Mouse (Mus musculus) liver, embryonic 16.5 days (tissue): ENCODE measurements around the gene Rflnb. TPM values are rescaled to one million over a fixed set of nuclear protein-coding genes. Genes with fewer than 3 reads are reported as not detected.
A peak's percentile ranks its signal among the peaks of the same experiment; 100 is the strongest.

Experiments used
- ATAC-seq: fragments of 200-750 bp; cut with Nextera tagmentation; 2 replicates; pipeline ENCODE4 v1.8.0; 2017; ENCODE audit warnings: low read depth, mild to moderate bottlenecking, moderate number of reproducible peaks, moderate library complexity
- H3K27ac ChIP-seq: fragments of 300-500 bp; sonication (generic); 2 replicates; pipeline ENCODE4 v1.5.1; 2014; ENCODE audit warnings: mild to moderate bottlenecking, low read length
- H3K27me3 ChIP-seq: fragments of 300-500 bp; sonication (generic); 2 replicates; pipeline ENCODE4 v1.6.1; 2014; ENCODE audit warnings: low read depth, low read length, mixed read lengths; ENCODE audit not compliant: control insufficient read depth, insufficient read depth
- H3K36me3 ChIP-seq: fragments of 300-500 bp; sonication (generic); 2 replicates; pipeline ENCODE4 v1.6.1; 2014; ENCODE audit warnings: mild to moderate bottlenecking; ENCODE audit not compliant: control insufficient read depth, insufficient read depth
- H3K4me1 ChIP-seq: fragments of 300-500 bp; sonication (generic); 2 replicates; pipeline ENCODE4 v1.6.1; 2014; ENCODE audit warnings: low read depth, low read length, mixed read lengths; ENCODE audit not compliant: control insufficient read depth
- H3K4me2 ChIP-seq: fragments of 300-500 bp; sonication (generic); 2 replicates; pipeline ENCODE4 v1.6.1; 2014; ENCODE audit warnings: low read depth, low read length, mixed read lengths
- H3K4me3 ChIP-seq: fragments of 300-500 bp; sonication (generic); 2 replicates; pipeline ENCODE4 v1.5.1; 2014; ENCODE audit warnings: low read depth, mild to moderate bottlenecking, low read length
- H3K9ac ChIP-seq: fragments of 300-500 bp; sonication (generic); 2 replicates; pipeline ENCODE4 v1.6.1; 2014; ENCODE audit warnings: low read depth, low read length
- H3K9me3 ChIP-seq: fragments of 300-500 bp; sonication (generic); replicated peaks from 2 replicates; pipeline ENCODE4 v1.6.1; 2016; ENCODE audit warnings: low read length; ENCODE audit not compliant: control insufficient read depth
- WGBS: fragments of 180-500 bp; shearing (Covaris S2); extraction: QIAGEN DNeasy Blood & Tissue Kit; methylation state at CpG from one replicate; pipeline ENCODE4 v1.1.7; 2014; ENCODE audit not compliant: insufficient replicate concordance; 5-methylcytosine and 5-hydroxymethylcytosine counted together
- polyA plus RNA-seq: library from polyadenylated mRNA; unstranded; fragments of >200 nt; fragmentation: Nextera tagmentation; extraction: Ambion mirVana; gene quantifications from 2 replicates; pipeline ENCODE4 v1.2.1, GENCODE M21; 2015

Gene Rflnb
- 5.4 and 5.7 TPM in 2 replicates for polyA plus RNA-seq

DNA sequence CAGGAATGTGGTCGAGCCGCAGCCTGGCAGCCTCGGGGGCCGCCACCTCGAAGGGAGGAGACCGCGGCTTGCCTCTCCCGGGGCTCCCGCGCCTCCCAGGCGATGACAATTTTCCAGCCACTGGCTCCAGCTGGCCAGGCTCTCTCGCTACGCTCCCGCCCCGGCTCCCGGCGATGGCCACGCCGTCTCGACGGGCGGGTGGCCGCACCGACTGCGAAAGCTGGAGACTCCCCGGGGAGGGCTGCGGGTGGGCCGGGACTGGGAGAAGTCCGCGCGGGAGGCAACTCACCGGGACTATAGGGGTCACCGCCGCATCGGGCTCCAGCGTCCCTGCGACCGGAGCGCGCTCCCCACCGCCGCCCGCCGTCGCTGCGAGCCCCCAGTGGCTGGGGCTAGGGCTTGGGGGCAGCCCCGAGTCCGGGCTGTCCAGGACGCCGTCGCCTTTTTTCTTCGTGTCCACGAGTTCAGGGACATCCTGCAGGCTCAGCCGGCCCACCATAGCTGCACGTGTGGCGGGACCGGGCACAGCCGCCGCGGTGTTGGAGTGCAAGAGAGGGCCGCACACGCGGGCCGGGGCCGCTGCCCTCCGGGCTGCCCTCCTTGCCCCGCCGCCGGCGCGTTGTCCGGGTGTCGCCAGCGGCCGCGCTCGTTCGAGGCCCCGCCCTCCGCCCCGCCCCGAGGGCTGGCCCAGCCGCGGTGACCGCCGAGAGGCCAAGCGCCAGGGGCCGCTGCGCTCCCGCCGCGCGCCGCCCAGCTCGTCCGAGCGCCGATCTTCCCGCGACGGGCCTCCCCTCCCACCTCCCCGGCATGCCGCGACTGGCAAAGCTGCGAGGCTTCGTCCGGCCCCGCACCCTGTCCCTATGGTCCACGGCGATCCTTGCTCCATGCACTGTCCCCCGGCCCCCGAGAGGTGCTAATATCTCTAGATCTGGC lies at the start of gene Rflnb:
Rflnb (minus strand) TSS at position 644 of the 933 bp plus-strand sequence.
- no peak within 1 kb of the TSS for H3K27ac ChIP-seq
- no peaks in the 10 kb centered on the region for H3K36me3 ChIP-seq
- H3K4me3 ChIP-seq, result peak within 1 kb of the TSS; percentile 69
- no peaks in the 10 kb centered on the region for H3K9me3 ChIP-seq
- H3K4me2 ChIP-seq, result peak within 1 kb of the TSS; percentile 87
- peak; percentile 90 for ATAC-seq
- H3K4me1 ChIP-seq, result peaks cover 10% of the 10 kb centered on the region
- WGBS, result under 1% methylated on average over 88 of the region's 112 CpGs
- H3K27me3 ChIP-seq, result peaks cover 34% of the 10 kb centered on the region
- H3K9ac ChIP-seq, result peak within 1 kb of the TSS; percentile 64

DNA sequence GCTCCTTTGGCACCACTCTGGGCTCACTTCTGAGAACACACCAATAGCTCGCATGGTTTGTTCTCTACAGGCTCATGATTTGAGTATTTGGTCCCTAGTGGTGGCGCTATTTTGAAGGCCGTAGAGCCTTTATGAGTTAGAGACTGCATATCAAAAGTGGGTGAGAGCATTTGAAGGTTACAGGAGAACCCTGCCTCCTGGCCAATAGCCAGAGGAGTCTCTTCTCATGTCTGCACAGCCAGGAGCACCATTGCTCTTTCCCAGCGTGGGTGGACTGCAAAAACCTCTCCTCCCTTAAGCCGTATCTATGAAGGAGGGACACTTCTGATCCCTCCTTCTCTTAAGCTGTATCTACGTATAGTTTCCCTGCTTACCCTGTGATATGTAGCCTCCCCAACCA lies 49.8 kb upstream of the Rflnb start:
- no peak overlapping the region for H3K9ac ChIP-seq
- no peaks in the 10 kb centered on the region for H3K27me3 ChIP-seq
- no peak for ATAC-seq
- no peaks in the 10 kb centered on the region for H3K9me3 ChIP-seq
- no peak overlapping the region for H3K4me2 ChIP-seq
- no peak overlapping the region for H3K27ac ChIP-seq
- 78% methylated on average over 6 of the region's 6 CpGs for WGBS
- H3K36me3 ChIP-seq, result no peaks in the 10 kb centered on the region
- H3K4me1 ChIP-seq, result no peaks in the 10 kb centered on the region
- no peak overlapping the region for H3K4me3 ChIP-seq

- H3K27ac ChIP-seq, result no peak overlapping the region
- H3K4me1 ChIP-seq, result no peaks in the 10 kb centered on the region
- WGBS, result 65% methylated on average over 11 of the region's 11 CpGs
- no peak overlapping the region for H3K9ac ChIP-seq
- no peak for ATAC-seq
- H3K4me2 ChIP-seq, result no peak overlapping the region
- H3K27me3 ChIP-seq, result no peaks in the 10 kb centered on the region
- H3K36me3 ChIP-seq, result no peaks in the 10 kb centered on the region
- H3K9me3 ChIP-seq, result no peaks in the 10 kb centered on the region
- H3K4me3 ChIP-seq, result no peak overlapping the region
These were observed 46.9 kb upstream of the Rflnb start for GRCm38 (mm10) chr11:76074296-76075093.

GRCm38 (mm10) chr11:76069816-76070215 lies 42.2 kb upstream of the Rflnb start:
- Histone ChIP-seq H3K4me2 (no peak overlapping the region), H3K27me3 (no peaks in the 10 kb centered on the region), H3K27ac (no peak overlapping the region), H3K9ac (no peak overlapping the region), H3K4me1 (no peaks in the 10 kb centered on the region), H3K4me3 (no peak overlapping the region), H3K36me3 (no peaks in the 10 kb centered on the region), H3K9me3 (no peaks in the 10 kb centered on the region)
- no peak for ATAC-seq
- WGBS, result 78% methylated on average over 6 of the region's 6 CpGs

- H3K4me1 ChIP-seq, result no peaks in the 10 kb centered on the region
- H3K27ac ChIP-seq, result no peak overlapping the region
- no peak overlapping the region for H3K9ac ChIP-seq
- no peaks in the 10 kb centered on the region for H3K27me3 ChIP-seq
- 82% methylated on average over 15 of the region's 15 CpGs for WGBS
- H3K4me2 ChIP-seq, result no peak overlapping the region
- no peak for ATAC-seq
- H3K9me3 ChIP-seq, result no peaks in the 10 kb centered on the region
- no peak overlapping the region for H3K4me3 ChIP-seq
- no peaks in the 10 kb centered on the region for H3K36me3 ChIP-seq
These were observed 39.1 kb upstream of the Rflnb start for GRCm38 (mm10) chr11:76066563-76067156.

GRCm38 (mm10) chr11:76065521-76066095 lies 38.0 kb upstream of the Rflnb start:
- WGBS, result 74% methylated on average over 9 of the region's 9 CpGs
- Histone ChIP-seq H3K27ac (no peak overlapping the region), H3K9me3 (no peaks in the 10 kb centered on the region), H3K27me3 (no peaks in the 10 kb centered on the region), H3K9ac (no peak overlapping the region), H3K36me3 (no peaks in the 10 kb centered on the region), H3K4me3 (no peak overlapping the region), H3K4me2 (no peak overlapping the region), H3K4me1 (no peaks in the 10 kb centered on the region)
- ATAC-seq, result no peak

- H3K4me3 ChIP-seq, result no peak overlapping the region
- H3K9me3 ChIP-seq, result no peaks in the 10 kb centered on the region
- no peaks in the 10 kb centered on the region for H3K4me1 ChIP-seq
- H3K27me3 ChIP-seq, result no peaks in the 10 kb centered on the region
- 42% methylated on average over 7 of the region's 7 CpGs for WGBS
- H3K9ac ChIP-seq, result no peak overlapping the region
- H3K36me3 ChIP-seq, result no peaks in the 10 kb centered on the region
- H3K27ac ChIP-seq, result no peak overlapping the region
- no peak overlapping the region for H3K4me2 ChIP-seq
- ATAC-seq, result no peak
These were observed 36.8 kb upstream of the Rflnb start for GRCm38 (mm10) chr11:76064411-76064810.

DNA sequence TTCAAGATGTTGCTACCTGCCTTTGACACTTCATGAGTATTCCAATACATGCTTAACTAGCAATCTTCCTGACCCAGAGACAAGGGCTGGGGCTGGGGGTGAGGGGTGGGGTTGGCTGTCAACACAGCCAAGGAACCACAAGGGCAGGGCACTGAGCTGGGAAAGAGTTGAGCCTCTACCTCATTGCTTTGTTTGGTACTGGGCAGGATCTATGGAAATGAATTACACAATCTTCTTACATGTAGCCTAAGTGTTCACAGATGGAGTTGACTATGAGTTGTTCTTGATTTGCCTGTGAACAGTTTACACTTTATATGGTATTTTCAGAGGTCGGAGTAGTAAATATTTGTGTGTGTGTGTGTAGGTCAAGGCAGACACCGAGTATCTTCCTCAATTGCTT lies 33.3 kb upstream of the Rflnb start:
- H3K36me3 ChIP-seq, result no peaks in the 10 kb centered on the region
- H3K9ac ChIP-seq, result no peak overlapping the region
- H3K4me1 ChIP-seq, result no peaks in the 10 kb centered on the region
- no peaks in the 10 kb centered on the region for H3K27me3 ChIP-seq
- 78% methylated on average over 2 of the region's 2 CpGs for WGBS
- no peak overlapping the region for H3K4me3 ChIP-seq
- no peak overlapping the region for H3K4me2 ChIP-seq
- H3K9me3 ChIP-seq, result no peaks in the 10 kb centered on the region
- no peak for ATAC-seq
- no peak overlapping the region for H3K27ac ChIP-seq
